Comparison of ENCODE assay signal across 20 mouse cellular contexts in the genomic region with DNA sequence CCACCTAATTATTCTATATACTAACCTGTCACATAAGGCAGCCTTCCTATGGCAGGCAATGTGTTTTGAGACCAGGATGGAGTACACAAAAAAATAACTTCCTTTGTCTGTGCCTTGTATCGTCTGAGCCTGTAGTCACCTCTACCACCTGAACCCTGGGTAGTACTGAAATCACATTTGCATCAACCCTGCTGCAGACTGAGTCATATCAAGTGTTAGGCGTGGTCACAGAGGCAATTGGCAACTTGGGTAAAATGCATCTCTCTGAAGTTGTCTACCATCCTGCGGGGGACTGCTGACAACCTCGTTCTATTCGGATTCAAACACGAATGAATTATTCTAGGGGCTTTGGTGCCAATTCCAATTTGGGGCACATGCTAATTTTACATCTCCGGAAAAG. TPM values are rescaled to one million over a fixed set of nuclear protein-coding genes. Genes with fewer than 3 reads are reported as not detected.
"Had no signal": no experiment of that assay in that cellular context is flagged by ENCODE, and none has a peak within 500 bp of the region (broad histone marks: within the 10 kb centered on the region; RNA-seq: fewer than 3 reads in every experiment).

No protein-coding gene starts in this region.

- H3K9me3 ChIP-seq: kidney, embryonic 15.5 days; liver, embryonic 13.5 days; midbrain, embryonic 13.5 days had no signal

- ATAC-seq: midbrain, embryonic 13.5 days; midbrain, embryonic 16.5 days had no signal

- H3K4me2 ChIP-seq: kidney, embryonic 15.5 days; liver, embryonic 13.5 days; midbrain, embryonic 13.5 days had no signal

- H3K36me3 ChIP-seq: kidney, embryonic 15.5 days; liver, embryonic 13.5 days had no signal

- H3K27ac ChIP-seq: kidney, embryonic 15.5 days; left cerebral cortex, adult 2 months; liver, embryonic 13.5 days had no signal

- H3K27me3 ChIP-seq: kidney, embryonic 15.5 days; liver, embryonic 13.5 days; midbrain, embryonic 13.5 days had no signal

- H3K4me1 ChIP-seq: liver, embryonic 13.5 days had no signal

- H3K4me3 ChIP-seq: kidney, embryonic 15.5 days; left cerebral cortex, adult 2 months; liver, embryonic 13.5 days; midbrain, embryonic 13.5 days; myocyte had no signal

- H3K9ac ChIP-seq: kidney, embryonic 15.5 days; liver, embryonic 13.5 days; midbrain, embryonic 13.5 days had no signal

- DNase-seq: kidney, adult 8-10 months; kidney, postnatal 10 days; kidney, postnatal 36 days; layer of hippocampus, postnatal 36 days; liver, embryonic 13.5 days; lung, adult 2 months; lung, postnatal 14 days; lung, postnatal 4 days; thymus, adult 18-20 months; thymus, postnatal 36 days had no signal

RNA-seq across cellular contexts. Expression of gene Cntn2, which starts 37.0 kb away (rescaled TPM):
- total RNA-seq: megakaryocyte progenitor cell, adult 5-6 weeks; megakaryocyte-erythroid progenitor cell, adult 5-6 weeks; monocyte, adult 5-6 weeks had no signal
- polyA plus RNA-seq: myocyte; spleen, adult 2 months; testis, adult 2 months had no signal
